Mouse (Mus musculus) spleen, embryonic (tissue): ENCODE data around the gene Rd3.

ENCODE experiments used
- CTCF ChIA-PET: fragments of 350-600 bp; sonication (Branson Sonifier 250); formaldehyde crosslinking; loops from one replicate; lab custom pipeline; 2022; lab: Charles Lee

Gene Rd3

GRCm38 (mm10) chr1:191977187-191977586 lies at the start of gene Rd3:
Rd3 (plus strand) TSS chr1:191977370.
- CTCF ChIA-PET: no interaction called here

GRCm38 (mm10) chr1:191928345-191928744 lies 48.8 kb upstream of the Rd3 start:
- CTCF ChIA-PET: no interaction called here

- CTCF ChIA-PET: no interaction called here
Observed at GRCm38 (mm10) chr1:191929065-191929464, 48.1 kb upstream of the Rd3 start.

GRCm38 (mm10) chr1:191929897-191930524 lies 47.2 kb upstream of the Rd3 start:
- CTCF ChIA-PET: no interaction called here

- CTCF ChIA-PET: no interaction called here
Observed at GRCm38 (mm10) chr1:191930525-191931105, 46.6 kb upstream of the Rd3 start.

- CTCF ChIA-PET: no interaction called here
Observed at GRCm38 (mm10) chr1:191932286-191932985, 44.7 kb upstream of the Rd3 start.

GRCm38 (mm10) chr1:191932986-191933632 lies 44.1 kb upstream of the Rd3 start:
- CTCF ChIA-PET: no interaction called here

GRCm38 (mm10) chr1:191943638-191944037 lies 33.5 kb upstream of the Rd3 start:
- CTCF ChIA-PET: no interaction called here

GRCm38 (mm10) chr1:191945341-191945740 lies 31.8 kb upstream of the Rd3 start:
- CTCF ChIA-PET: no interaction called here

- CTCF ChIA-PET: no interaction called here
Observed at GRCm38 (mm10) chr1:191945756-191946155, 31.4 kb upstream of the Rd3 start.

- CTCF ChIA-PET: no interaction called here
Observed at GRCm38 (mm10) chr1:191946261-191946660, 30.9 kb upstream of the Rd3 start.

- CTCF ChIA-PET: no interaction called here
Observed at GRCm38 (mm10) chr1:191946835-191947234, 30.3 kb upstream of the Rd3 start.

- CTCF ChIA-PET: no interaction called here
Observed at GRCm38 (mm10) chr1:191947796-191948195, 29.4 kb upstream of the Rd3 start.

- CTCF ChIA-PET: interaction anchor here (0.6 kb wide), 1 partner anchor 247 kb away, joined by 4 read pairs; no protein-coding TSS in a partner anchor
Observed at GRCm38 (mm10) chr1:191948600-191948999, 28.6 kb upstream of the Rd3 start.

- CTCF ChIA-PET: no interaction called here
Observed at GRCm38 (mm10) chr1:191950611-191951010, 26.6 kb upstream of the Rd3 start.

GRCm38 (mm10) chr1:191952733-191953335 lies 24.3 kb upstream of the Rd3 start:
- CTCF ChIA-PET: no interaction called here

GRCm38 (mm10) chr1:191955101-191955500 lies 22.1 kb upstream of the Rd3 start:
- CTCF ChIA-PET: no interaction called here

GRCm38 (mm10) chr1:191956261-191956660 lies 20.9 kb upstream of the Rd3 start:
- CTCF ChIA-PET: no interaction called here

- CTCF ChIA-PET: interaction anchor here (0.6 kb wide), 1 partner anchor 30 kb away, joined by 4 read pairs; no protein-coding TSS in a partner anchor
Observed at GRCm38 (mm10) chr1:191956871-191957270, 20.3 kb upstream of the Rd3 start.

GRCm38 (mm10) chr1:191957321-191957720 lies 19.8 kb upstream of the Rd3 start:
- CTCF ChIA-PET: interaction anchor here (0.6 kb wide), 1 partner anchor 31 kb away, joined by 4 read pairs; no protein-coding TSS in a partner anchor

GRCm38 (mm10) chr1:191960946-191961345 lies 16.2 kb upstream of the Rd3 start:
- CTCF ChIA-PET: no interaction called here

- CTCF ChIA-PET: interaction anchor here (1.5 to 3.0 kb wide), 2 partner anchors 129 to 130 kb away, joined by 7 to 26 read pairs; partner anchors contain the start of gene Traf5
Observed at GRCm38 (mm10) chr1:191963413-191963812, 13.8 kb upstream of the Rd3 start.
